Mouse (Mus musculus) liver, adult 10 weeks (tissue): ENCODE results near the gene Abi1. TPM values are rescaled to one million over a fixed set of nuclear protein-coding genes. Genes with fewer than 3 reads are reported as not detected.

ENCODE experiments used
- polyA plus RNA-seq: library from polyadenylated mRNA; stranded (reverse); fragments of 350-450 nt; fragmentation: Illumina TruSeq; extraction: RNeasy Lipid Tissue Mini Kit (QIAGEN cat#74804); gene quantifications from one replicate; pipeline ENCODE4 v1.2.3, GENCODE M21; 2014; ENCODE audit warnings: low read depth, low replicate concordance

Abi1 gene
- polyA plus RNA-seq = 71.1 TPM

DNA sequence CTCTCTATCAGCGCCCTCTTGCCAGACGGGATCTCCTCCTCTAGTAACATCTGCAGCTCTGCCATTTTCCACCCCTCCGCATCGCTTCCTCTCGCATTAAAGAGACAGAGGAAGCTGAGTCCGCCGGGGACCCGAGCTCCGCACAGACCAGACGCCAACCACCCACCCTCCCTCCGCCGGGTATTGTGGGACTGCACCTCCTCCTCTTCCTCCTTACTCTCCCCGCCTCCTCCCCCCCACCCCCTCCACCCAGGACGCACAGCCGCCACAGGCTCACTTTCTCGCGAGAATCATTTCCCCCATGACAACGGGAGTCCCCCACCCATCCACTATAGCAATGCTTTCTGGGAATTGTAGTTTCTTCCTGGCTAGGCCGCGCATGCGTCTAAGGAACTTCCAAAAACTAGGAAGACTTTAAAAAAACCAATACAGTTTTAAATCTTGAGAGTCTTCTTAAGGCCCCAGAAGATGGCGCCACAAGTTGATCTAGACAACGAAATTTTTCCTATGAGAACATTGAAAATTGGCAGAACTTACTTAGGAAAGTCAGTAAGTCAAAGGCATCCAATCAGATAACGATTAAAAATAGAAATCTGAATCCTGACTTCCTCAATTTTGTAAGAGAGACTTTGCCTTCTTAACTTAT, at the start of gene Abi1:
Gene Abi1 (minus strand): TSS at position 241 of the 646 bp plus-strand sequence.

DNA sequence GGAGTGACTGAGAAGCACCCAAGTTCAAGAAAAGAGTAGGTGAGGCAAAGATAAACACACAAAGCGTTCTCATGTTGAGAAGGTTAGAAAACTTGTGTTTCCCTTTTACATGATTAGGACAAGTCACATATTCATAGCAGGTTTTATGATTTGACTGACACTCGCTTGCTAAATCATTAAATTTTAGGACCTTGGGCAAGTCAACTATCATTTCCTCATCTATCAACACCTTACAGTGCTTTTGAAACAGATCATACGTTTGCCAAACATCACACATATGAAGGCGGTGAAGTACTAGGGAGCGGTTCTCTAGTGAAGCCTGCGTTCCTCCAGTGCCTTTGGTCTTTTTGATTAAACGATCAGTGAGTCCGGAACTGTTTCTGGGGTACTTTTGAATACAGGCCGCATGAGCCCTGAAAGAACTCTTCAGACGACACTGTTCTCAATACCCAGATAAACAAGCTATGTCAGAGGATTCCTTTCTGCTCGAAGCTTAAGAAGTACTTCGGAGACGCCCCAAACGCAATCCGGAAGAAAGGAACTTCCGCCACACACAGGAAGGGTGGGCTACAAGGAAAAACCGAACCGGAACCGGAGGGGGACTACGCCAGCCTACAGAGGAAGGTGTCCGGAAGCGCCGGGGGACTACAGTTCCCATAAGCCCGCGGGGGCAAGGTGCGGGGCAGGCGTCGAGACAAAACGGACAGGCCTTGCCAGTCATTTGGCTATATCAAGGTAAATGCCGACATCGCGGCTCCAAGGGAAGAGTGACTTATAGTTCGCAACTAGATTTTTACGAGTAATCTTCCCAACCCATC, 27.7 kb upstream of the Abi1 start, which contains the start of gene Acbd5:
Gene Acbd5 (plus strand): TSS at position 616 of the 818 bp plus-strand sequence.

DNA sequence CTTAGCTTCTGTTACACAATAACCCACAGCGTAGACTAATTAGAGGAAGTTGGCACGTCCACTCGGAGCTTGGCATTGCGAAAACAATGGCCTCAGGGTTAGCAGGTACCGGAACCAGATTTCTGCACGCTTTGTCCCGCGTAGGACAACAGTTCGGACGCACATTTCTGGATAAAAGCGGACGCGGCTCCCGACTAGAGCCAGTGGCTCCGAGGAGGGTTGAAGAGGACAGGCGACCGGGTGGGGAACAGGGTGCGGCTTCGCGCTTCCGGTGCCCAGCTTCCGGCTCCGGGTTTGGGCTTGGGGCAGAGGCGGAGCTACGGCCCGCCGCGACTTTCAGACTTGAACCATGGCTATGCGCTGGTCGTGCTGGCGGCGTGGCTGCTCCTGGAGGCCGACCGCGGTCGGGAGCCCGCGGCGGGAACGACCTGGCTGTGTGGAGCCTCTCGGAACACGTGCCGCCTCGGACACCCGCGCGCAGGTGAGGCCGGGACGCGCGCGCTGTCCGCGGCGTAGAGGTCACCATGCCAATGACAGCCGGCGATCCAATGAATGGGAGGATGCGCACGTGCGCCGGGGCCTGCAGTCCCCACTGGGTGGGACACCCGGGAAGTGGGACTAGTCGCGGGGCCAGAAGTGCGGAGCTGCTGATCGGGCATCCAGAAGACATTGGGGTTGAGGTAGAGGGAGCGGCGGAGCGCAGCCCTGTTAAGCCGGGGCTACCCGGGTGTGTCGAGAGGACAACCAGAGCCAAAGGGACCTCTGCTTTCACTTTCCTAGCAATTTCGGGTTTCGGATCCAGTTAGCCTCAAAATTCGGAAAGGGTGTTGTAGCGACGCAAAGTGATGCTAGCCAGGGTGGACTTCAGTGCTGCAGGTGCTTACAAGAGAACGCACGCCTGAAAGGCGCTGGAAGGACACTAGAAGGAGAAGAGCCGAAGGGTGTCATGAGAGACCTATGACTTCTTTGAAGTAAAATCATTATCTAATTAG, 144.5 kb downstream of the Abi1 start, which contains the start of gene Pdss1:
Gene Pdss1 (plus strand): TSS at position 241 of the 992 bp plus-strand sequence.

Other genes with a start within 250 kb of the Abi1 start
- gene Pdss1, start 144.7 kb downstream of the Abi1 start, polyA plus RNA-seq = 10.0 TPM
- gene Acbd5, start 27.9 kb upstream of the Abi1 start, polyA plus RNA-seq = 393 TPM
- 0.26 TPM for gene Mastl, start 115.8 kb upstream of the Abi1 start, polyA plus RNA-seq
- gene Yme1l1, start 116.1 kb upstream of the Abi1 start, polyA plus RNA-seq = 119 TPM
- not detected for gene 4931423N10Rik, start 167.2 kb upstream of the Abi1 start, polyA plus RNA-seq